Mouse (Mus musculus): ENCODE measurements around the gene Galns. TPM values are rescaled to one million over a fixed set of nuclear protein-coding genes. Genes with fewer than 3 reads are reported as not detected.
"Not testable (repeated sequence)": the region's sequence is repeated elsewhere in the genome, so short reads cannot be mapped to it uniquely, and the experiment has no call there.

Galns gene
- polyA plus RNA-seq, 1 experiment = 40.6 TPM

DNA sequence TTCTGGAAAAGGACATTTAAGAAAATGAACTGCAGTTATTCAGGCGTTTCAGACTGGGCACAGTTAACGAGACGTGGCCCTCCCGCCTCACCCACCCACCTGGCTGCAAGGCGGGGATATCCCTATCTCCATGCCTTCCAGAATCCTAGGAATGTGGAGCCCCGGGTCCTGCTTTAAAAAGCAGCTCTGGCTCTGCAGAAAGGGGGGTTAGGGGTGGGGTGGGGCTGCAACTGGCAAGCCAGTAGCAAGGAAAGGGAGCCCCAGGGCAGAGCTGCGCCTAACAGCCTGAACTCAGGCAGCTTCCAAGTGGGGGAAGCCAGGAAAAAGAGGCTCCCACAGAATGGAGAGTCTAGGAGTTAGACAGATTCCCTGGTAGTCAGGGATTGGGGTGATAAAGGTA, 32.1 kb downstream of the Galns start:
- Histone ChIP-seq H3K27ac (ENCODE audit: control insufficient read depth, insufficient read depth, low read depth, low read length, poor library complexity) (no peak overlapping the region), H3K4me3 (replicated peaks; ENCODE audit: control insufficient read depth, low read depth, low read length) (no peak overlapping the region), H3K4me1 (ENCODE audit: control insufficient read depth, insufficient read depth, low read length) (no peaks in the 10 kb centered on the region; the same call in 1 of the 2 replicates)
- WGBS = 82% methylated on average over 7 of the region's 7 CpGs
- TF ChIP-seq CTCF (IDR thresholded peaks at IDR 0.05; ENCODE audit: control insufficient read depth, insufficient read depth, low read length) (no peak), POLR2A (IDR thresholded peaks at IDR 0.05; ENCODE audit: borderline replicate concordance, control insufficient read depth, low read depth, low read length) (no peak)

DNA sequence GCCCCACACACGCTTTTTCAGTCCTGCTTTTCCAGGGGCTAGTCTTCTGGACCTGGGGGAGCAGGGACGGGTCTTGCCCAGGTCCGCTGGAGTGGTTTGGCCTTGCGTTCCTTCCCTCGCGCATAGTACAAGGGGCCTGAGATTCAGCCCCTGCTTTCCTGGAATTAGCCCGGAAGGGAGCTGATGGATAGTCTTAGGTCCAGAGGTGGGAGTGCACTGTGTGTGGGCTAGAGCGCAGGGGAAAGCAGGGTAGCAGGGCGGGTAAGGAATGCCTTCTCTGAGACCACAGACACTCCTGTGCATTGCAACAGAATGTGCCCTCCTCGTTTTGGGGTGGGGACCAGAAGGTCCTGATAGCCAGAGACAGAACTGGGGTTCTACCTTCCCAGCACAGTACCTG, 34.1 kb downstream of the Galns start:
- TF ChIP-seq POLR2A (IDR thresholded peaks at IDR 0.05; ENCODE audit: borderline replicate concordance, control insufficient read depth, low read depth, low read length) (no peak), CTCF (IDR thresholded peaks at IDR 0.05; ENCODE audit: control insufficient read depth, insufficient read depth, low read length) (no peak)
- H3K27ac ChIP-seq (ENCODE audit: control insufficient read depth, insufficient read depth, low read depth, low read length, poor library complexity) = no peak overlapping the region
- WGBS = 62% methylated on average over 10 of the region's 10 CpGs
- H3K4me1 ChIP-seq (ENCODE audit: control insufficient read depth, insufficient read depth, low read length) = no peaks in the 10 kb centered on the region; the same call in 1 of the 2 replicates
- no peak overlapping the region for H3K4me3 ChIP-seq (replicated peaks; ENCODE audit: control insufficient read depth, low read depth, low read length)

GRCm38 (mm10) chr8:122576648-122577022, 34.6 kb downstream of the Galns start, which contains the start of gene Aprt:
Aprt (minus strand) TSS chr8:122576909.
- no peak for TF ChIP-seq CTCF (IDR thresholded peaks at IDR 0.05; ENCODE audit: control insufficient read depth, insufficient read depth, low read length)
- peak; percentile 71; the same call in 1 of the 2 replicates for TF ChIP-seq POLR2A (IDR thresholded peaks at IDR 0.05; ENCODE audit: borderline replicate concordance, control insufficient read depth, low read depth, low read length)
- peak within 1 kb of the TSS; percentile 67 for H3K27ac ChIP-seq (ENCODE audit: control insufficient read depth, insufficient read depth, low read depth, low read length, poor library complexity)
- WGBS = under 1% methylated on average over 39 of the region's 39 CpGs
- peak within 1 kb of the TSS; percentile 71 for H3K4me3 ChIP-seq (replicated peaks; ENCODE audit: control insufficient read depth, low read depth, low read length)
- no peaks in the 10 kb centered on the region; the same call in 1 of the 2 replicates for H3K4me1 ChIP-seq (ENCODE audit: control insufficient read depth, insufficient read depth, low read length)

- H3K27ac ChIP-seq (ENCODE audit: control insufficient read depth, insufficient read depth, low read depth, low read length, poor library complexity) = peak overlapping the region; percentile 67
- H3K4me1 ChIP-seq (ENCODE audit: control insufficient read depth, insufficient read depth, low read length) = no peaks in the 10 kb centered on the region; the same call in 1 of the 2 replicates
- TF ChIP-seq CTCF (IDR thresholded peaks at IDR 0.05; ENCODE audit: control insufficient read depth, insufficient read depth, low read length) (no peak), POLR2A (IDR thresholded peaks at IDR 0.05; ENCODE audit: borderline replicate concordance, control insufficient read depth, low read depth, low read length) (no peak)
- WGBS = 6% methylated on average over 21 of the region's 21 CpGs
- peak overlapping the region; percentile 71 for H3K4me3 ChIP-seq (replicated peaks; ENCODE audit: control insufficient read depth, low read depth, low read length)
Measured at GRCm38 (mm10) chr8:122575735-122576647, 35.3 kb downstream of the Galns start.

DNA sequence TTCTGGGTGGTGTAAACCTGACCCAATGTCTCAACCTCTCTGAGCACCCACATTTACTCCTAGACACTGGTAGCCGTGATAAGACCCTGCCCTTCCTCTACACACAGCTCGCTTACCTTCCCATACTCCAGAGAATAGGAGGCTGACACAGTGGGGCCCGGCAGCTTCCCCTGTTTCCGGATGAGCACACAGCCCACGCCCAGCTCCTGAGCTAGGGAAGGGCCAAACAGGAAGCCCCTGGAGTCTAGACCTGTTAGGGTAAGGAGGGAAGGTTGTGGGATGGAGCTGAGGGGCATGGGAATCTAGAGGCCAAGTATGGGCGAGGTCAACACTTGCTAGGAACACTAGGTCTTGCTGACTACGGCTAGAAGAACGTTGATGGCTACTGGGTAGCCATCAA, 36.0 kb downstream of the Galns start:
- TF ChIP-seq POLR2A (IDR thresholded peaks at IDR 0.05; ENCODE audit: borderline replicate concordance, control insufficient read depth, low read depth, low read length) = no peak
- TF ChIP-seq CTCF (IDR thresholded peaks at IDR 0.05; ENCODE audit: control insufficient read depth, insufficient read depth, low read length) = no peak
- Histone ChIP-seq H3K27ac (ENCODE audit: control insufficient read depth, insufficient read depth, low read depth, low read length, poor library complexity) (peak overlapping the region; percentile 67), H3K4me3 (replicated peaks; ENCODE audit: control insufficient read depth, low read depth, low read length) (peak overlapping the region; percentile 71), H3K4me1 (ENCODE audit: control insufficient read depth, insufficient read depth, low read length) (no peaks in the 10 kb centered on the region; the same call in 1 of the 2 replicates)
- WGBS = 42% methylated on average over 8 of the region's 8 CpGs

- TF ChIP-seq CTCF (IDR thresholded peaks at IDR 0.05; ENCODE audit: control insufficient read depth, insufficient read depth, low read length) (no peak), POLR2A (IDR thresholded peaks at IDR 0.05; ENCODE audit: borderline replicate concordance, control insufficient read depth, low read depth, low read length) (no peak)
- peak overlapping the region; percentile 29 for H3K4me3 ChIP-seq (replicated peaks; ENCODE audit: control insufficient read depth, low read depth, low read length)
- H3K27ac ChIP-seq (ENCODE audit: control insufficient read depth, insufficient read depth, low read depth, low read length, poor library complexity) = peak overlapping the region; percentile 67
- no peaks in the 10 kb centered on the region; the same call in 1 of the 2 replicates for H3K4me1 ChIP-seq (ENCODE audit: control insufficient read depth, insufficient read depth, low read length)
- WGBS = 71% methylated on average over 10 of the region's 10 CpGs
Measured at GRCm38 (mm10) chr8:122574667-122575251, 36.5 kb downstream of the Galns start.

DNA sequence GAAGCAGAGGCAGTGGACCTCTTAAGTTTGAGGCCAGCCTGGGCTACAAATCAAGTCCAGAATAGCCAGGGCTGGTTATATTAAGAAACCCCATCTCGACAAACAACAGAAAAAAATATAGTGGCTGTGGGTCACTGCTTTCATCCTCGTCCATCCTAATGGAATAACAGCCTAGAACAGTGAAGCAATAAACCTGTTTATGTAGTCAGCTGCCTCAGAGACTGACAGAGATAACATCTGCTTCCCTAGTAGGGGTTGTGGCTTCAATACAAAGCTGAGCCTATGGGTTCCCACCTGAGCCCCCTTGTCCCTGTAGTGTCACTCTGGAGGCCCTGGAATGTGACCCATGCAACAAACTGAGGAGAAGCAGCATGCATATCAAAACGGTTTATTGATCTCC, 37.0 kb downstream of the Galns start:
- no peak overlapping the region for H3K4me3 ChIP-seq (replicated peaks; ENCODE audit: control insufficient read depth, low read depth, low read length)
- H3K27ac ChIP-seq (ENCODE audit: control insufficient read depth, insufficient read depth, low read depth, low read length, poor library complexity) = no peak overlapping the region
- no peaks in the 10 kb centered on the region; the same call in 1 of the 2 replicates for H3K4me1 ChIP-seq (ENCODE audit: control insufficient read depth, insufficient read depth, low read length)
- no peak for TF ChIP-seq CTCF (IDR thresholded peaks at IDR 0.05; ENCODE audit: control insufficient read depth, insufficient read depth, low read length)
- TF ChIP-seq POLR2A (IDR thresholded peaks at IDR 0.05; ENCODE audit: borderline replicate concordance, control insufficient read depth, low read depth, low read length) = no peak
- WGBS = 61% methylated on average over 3 of the region's 3 CpGs

DNA sequence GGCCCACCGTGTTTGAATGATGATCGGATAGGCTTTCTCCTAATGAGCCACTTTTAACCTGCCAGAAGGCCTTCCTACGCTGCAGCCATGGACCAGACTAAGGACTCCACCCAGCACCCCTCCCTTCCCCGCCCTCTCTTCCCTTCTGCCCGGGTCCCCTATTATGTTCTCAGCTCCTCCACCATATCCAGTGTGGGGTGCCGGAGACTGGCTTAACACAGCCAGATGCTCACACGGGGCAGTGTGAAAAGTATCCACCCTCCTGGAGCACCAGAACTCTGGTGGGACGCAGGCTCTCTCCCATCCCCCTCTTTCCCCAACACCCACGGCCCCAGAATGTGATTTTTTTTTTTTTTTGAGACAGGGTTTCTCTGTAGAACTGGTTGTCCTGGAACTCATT, 37.7 kb downstream of the Galns start:
- no peaks in the 10 kb centered on the region; the same call in 1 of the 2 replicates for H3K4me1 ChIP-seq (ENCODE audit: control insufficient read depth, insufficient read depth, low read length)
- TF ChIP-seq POLR2A (IDR thresholded peaks at IDR 0.05; ENCODE audit: borderline replicate concordance, control insufficient read depth, low read depth, low read length) = no peak
- no peak for TF ChIP-seq CTCF (IDR thresholded peaks at IDR 0.05; ENCODE audit: control insufficient read depth, insufficient read depth, low read length)
- 59% methylated on average over 9 of the region's 9 CpGs for WGBS
- no peak overlapping the region for H3K4me3 ChIP-seq (replicated peaks; ENCODE audit: control insufficient read depth, low read depth, low read length)
- no peak overlapping the region for H3K27ac ChIP-seq (ENCODE audit: control insufficient read depth, insufficient read depth, low read depth, low read length, poor library complexity)

DNA sequence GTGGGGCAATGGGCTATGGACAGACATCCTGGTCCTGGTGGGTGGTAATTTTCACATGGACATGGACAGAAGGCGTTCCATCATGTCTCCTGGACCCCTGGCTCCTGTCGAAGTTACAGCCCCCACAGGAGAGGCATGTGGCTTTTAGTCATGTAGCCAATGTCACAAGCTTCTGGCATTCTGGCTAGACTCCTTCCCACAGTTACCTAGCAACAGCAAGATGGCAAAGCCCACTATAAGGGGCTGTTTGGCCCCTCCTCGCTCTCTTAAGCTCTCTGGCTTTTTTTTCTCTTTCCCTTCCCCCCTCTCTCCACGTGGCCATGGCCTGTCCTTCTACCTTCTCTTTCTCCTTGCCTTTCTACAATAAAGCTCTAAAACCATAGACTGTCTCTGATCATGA, 38.1 kb downstream of the Galns start:
- not testable (repeated sequence) for H3K4me3 ChIP-seq (replicated peaks; ENCODE audit: control insufficient read depth, low read depth, low read length); H3K27ac ChIP-seq (ENCODE audit: control insufficient read depth, insufficient read depth, low read depth, low read length, poor library complexity); H3K4me1 ChIP-seq (ENCODE audit: control insufficient read depth, insufficient read depth, low read length)
- 70% methylated on average over 4 of the region's 4 CpGs for WGBS
